Mouse (Mus musculus) fat pad, adult 2 months (tissue): ENCODE results near the gene Arhgap32.
"Not testable (repeated sequence)": the region's sequence is repeated elsewhere in the genome, so short reads cannot be mapped to it uniquely, and the experiment has no call there.

ENCODE experiments used
- DNase-seq: peaks from one replicate; pipeline ENCODE4 v3.0.0-alpha.2; 2011; ENCODE audit warnings: low read depth, low spot score; ENCODE audit errors: extremely low read depth

Gene Arhgap32

GRCm38 (mm10) chr9:32115786-32116185 is at the start of gene Arhgap32:
TSS of gene Arhgap32 (plus strand) at chr9:32116136.
- no peak for DNase-seq

GRCm38 (mm10) chr9:32072778-32073177 is 43.2 kb upstream of the Arhgap32 start:
- no peak for DNase-seq

- DNase-seq: no peak
These were observed 27.7 kb upstream of the Arhgap32 start for GRCm38 (mm10) chr9:32088106-32088776.

- DNase-seq: no peak
These were observed 27.1 kb upstream of the Arhgap32 start for GRCm38 (mm10) chr9:32088882-32089281.

DNA sequence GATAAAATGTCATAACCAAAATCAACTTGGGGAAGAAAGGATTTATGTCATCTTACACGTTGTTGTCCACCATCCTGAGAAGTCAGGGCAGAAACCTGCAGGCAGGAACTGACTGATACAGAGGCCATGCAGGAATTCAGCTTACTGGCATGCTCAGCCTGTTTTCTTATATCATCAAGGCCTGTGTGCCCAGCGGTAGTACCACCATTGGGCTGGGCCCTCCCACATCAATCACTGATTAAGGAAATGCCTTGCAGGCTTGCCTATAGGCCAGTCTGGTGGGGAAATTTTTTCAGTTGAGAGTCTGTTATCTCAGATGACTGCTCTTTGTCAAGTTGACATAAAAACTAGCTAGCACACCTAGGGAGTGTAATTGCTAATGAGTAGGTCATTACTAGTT is 22.5 kb upstream of the Arhgap32 start:
- no peak for DNase-seq

DNA sequence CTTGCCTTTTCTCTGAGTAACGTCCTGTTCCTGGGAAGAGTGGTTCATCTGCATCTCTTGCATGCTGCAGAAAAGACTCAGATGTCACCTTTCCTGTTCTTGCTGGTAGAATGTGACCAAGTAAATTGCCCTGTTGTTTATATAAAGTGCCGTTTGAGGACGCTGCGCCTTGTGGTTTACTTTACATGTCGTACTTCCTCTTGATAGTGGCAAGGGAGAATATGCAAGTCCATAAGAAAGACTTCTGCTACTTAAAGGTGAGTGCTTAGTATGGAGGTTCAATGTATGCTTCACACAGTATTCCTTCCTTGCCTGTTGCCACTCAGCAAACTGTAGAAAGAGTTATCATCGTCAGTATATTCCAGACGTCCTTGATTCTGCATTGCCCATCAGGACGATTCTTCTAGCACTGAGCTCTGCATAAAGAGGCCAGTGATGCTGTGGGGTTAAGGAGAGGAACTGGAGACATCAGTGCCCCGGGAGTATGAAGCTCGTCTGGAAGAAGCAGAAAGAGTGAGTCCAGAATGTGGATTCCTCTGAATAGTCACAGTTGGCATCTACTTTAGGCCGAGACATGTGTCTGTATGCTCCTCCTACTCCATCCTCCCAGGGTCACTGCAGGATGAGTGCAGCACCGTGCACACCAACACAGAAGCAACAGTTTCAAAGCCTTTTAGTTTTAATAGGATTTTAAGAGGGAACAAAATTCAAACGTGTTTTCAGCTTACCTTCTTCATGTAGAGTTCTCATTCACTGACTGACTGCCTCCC is 21.4 kb upstream of the Arhgap32 start:
- DNase-seq: no peak

DNA sequence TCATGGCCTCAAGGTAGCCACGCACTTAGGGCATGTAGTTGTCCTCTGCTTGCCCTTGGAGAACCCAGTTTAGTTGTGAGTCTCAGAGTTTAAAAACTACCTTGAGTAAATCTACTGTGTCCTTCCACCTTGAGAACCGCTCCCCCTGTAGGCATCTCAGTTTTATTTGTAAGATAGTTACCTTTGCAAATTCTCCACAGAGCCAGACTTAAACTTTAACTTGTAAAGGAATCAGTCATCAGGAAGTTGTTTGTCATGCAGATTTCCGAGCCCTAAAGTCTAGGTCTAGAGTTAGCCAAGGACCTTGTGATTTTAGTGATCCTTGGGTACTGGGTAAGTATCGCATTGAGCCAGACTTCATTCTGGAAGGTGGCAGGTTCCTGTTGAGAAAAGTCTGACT is 20.4 kb upstream of the Arhgap32 start:
- no peak for DNase-seq

GRCm38 (mm10) chr9:32096541-32096940 is 19.4 kb upstream of the Arhgap32 start:
- peak; percentile 57 for DNase-seq

DNA sequence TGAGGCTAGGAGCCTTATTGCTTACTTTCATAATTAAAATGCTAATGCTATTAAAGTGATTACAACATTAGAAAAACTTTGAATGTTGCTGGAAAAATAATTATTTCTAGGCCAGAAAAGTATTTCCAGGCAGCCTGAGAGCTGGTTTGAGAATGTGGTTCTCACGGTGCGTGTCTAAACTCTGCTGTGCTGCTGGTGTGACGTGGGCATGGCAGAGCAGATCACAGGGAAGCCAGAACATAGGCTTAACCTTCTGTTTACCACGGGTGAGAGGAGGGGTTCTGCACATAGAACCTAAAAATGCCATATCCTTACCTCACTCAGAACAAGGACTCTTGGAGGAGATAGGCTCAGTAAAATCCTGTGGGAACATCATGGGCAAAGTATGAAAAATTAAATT is 18.8 kb upstream of the Arhgap32 start:
- no peak for DNase-seq

GRCm38 (mm10) chr9:32098425-32099155 is 17.3 kb upstream of the Arhgap32 start:
- DNase-seq: no peak

GRCm38 (mm10) chr9:32100561-32100960 is 15.4 kb upstream of the Arhgap32 start:
- DNase-seq: no peak

DNA sequence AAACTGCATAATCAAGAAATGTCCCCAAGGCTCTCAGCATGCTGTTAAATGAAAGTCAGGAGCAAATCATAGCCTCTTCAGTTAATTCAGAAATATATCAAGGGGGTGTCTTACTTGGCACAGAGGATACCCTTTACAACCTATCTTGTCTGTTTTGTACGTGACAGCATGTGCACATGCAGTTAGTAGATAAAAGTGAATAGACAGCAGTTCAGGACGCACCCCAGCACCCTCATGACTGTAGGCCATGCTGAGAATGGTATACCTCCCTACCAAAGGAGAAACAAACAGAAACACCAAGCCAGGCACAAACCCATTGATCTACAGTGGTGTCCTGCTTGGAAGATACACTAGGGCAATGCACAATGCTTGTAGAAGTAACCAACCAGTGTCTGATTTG is 14.4 kb upstream of the Arhgap32 start:
- DNase-seq: no peak

DNA sequence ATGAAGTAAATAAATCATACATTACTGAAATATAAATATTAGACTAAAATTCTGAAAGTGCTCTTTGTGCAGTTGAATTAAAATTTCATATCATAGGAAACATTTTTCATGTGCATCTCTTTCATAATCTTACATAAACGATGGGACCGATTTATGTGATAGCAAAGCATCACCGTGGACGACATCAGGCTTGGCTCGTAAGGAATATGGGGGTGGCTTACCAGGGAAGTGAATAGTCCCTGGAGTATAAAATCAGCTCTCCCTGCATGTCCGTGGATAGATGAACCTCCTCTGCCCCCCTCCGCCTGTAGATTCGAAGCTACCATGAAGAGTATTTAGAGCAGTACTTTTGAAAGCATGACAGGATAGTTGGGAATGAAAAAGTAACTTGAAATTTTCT is 11.3 kb upstream of the Arhgap32 start:
- DNase-seq: no peak

GRCm38 (mm10) chr9:32110376-32110775 is 5.6 kb upstream of the Arhgap32 start:
- no peak for DNase-seq

GRCm38 (mm10) chr9:32116272-32116671 is 336 bp downstream of the Arhgap32 start:
- DNase-seq: peak; percentile 72

- DNase-seq: peak; percentile 91
These were observed 1.9 kb downstream of the Arhgap32 start for GRCm38 (mm10) chr9:32117876-32118275.

DNA sequence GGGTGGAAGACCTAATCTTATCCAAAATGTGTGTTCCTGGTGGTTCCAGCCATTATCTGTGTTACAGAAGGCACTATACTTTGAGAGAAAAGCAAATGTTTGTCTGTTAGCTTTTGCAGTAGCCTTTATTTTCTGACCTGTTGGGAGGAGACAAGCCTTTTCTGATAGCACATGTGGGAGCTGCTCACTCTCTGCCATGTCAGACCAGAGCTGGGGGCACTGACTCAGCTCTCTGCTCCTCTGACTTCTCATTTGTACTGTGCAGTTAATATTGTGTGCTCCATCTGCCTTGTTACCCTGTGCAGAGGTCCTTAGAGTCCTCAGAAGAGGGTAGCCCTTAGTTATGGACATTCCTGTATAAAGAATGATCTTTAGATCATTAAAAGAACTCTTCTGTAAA is 2.5 kb downstream of the Arhgap32 start:
- DNase-seq: no peak

- DNase-seq: no peak
These were observed 3.6 kb downstream of the Arhgap32 start for GRCm38 (mm10) chr9:32119586-32119985.

- DNase-seq: peak; percentile 78
These were observed 4.2 kb downstream of the Arhgap32 start for GRCm38 (mm10) chr9:32120162-32120561.

GRCm38 (mm10) chr9:32121271-32121670 is 5.3 kb downstream of the Arhgap32 start:
- DNase-seq: not testable (repeated sequence)

GRCm38 (mm10) chr9:32136195-32136594 is 20.3 kb downstream of the Arhgap32 start:
- no peak for DNase-seq
